In genomic region chr17:67302074-67302473, GRCm38 (mm10) we compare ENCODE assay signal across 18 mouse cellular contexts. TPM values are rescaled to one million over a fixed set of nuclear protein-coding genes. Genes with fewer than 3 reads are reported as not detected.
"Had no signal": no experiment of that assay in that cellular context is flagged by ENCODE, and none has a peak within 500 bp of the region (broad histone marks: within the 10 kb centered on the region; RNA-seq: fewer than 3 reads in every experiment).

No protein-coding gene starts in this region.

- H3K27me3 ChIP-seq: liver, embryonic 15.5 days; megakaryocyte, embryonic 14.5 days; midbrain, embryonic 13.5 days; neural tube, embryonic 12.5 days; stomach, embryonic 15.5 days had no signal

- H3K4me3 ChIP-seq: liver, embryonic 15.5 days; megakaryocyte, embryonic 14.5 days; midbrain, embryonic 13.5 days; midbrain, embryonic 15.5 days; neural tube, embryonic 12.5 days; stomach, embryonic 15.5 days had no signal

- H3K9ac ChIP-seq: liver, embryonic 15.5 days; liver, postnatal 0 days; midbrain, embryonic 13.5 days; midbrain, embryonic 15.5 days; neural tube, embryonic 12.5 days; stomach, embryonic 15.5 days had no signal

- H3K27ac ChIP-seq: liver, embryonic 15.5 days; macrophage; midbrain, embryonic 13.5 days; midbrain, embryonic 15.5 days; neural tube, embryonic 12.5 days; stomach, embryonic 15.5 days; stomach, postnatal 0 days had no signal

- DNase-seq: liver, postnatal 0 days; lung, adult 2 months; right cerebral cortex, postnatal 14 days; thymus, adult 2 months; thymus, postnatal 25 days; thymus, postnatal 4 days had no signal

- ATAC-seq: liver, postnatal 0 days; lung, postnatal 0 days; midbrain, embryonic 13.5 days; midbrain, embryonic 15.5 days had no signal

- H3K4me1 ChIP-seq: liver, embryonic 15.5 days; megakaryocyte, embryonic 14.5 days; neural tube, embryonic 12.5 days had no signal

- H3K36me3 ChIP-seq: liver, embryonic 15.5 days; midbrain, embryonic 13.5 days; midbrain, embryonic 15.5 days; neural tube, embryonic 12.5 days; stomach, embryonic 15.5 days had no signal

- H3K9me3 ChIP-seq: liver, embryonic 15.5 days; midbrain, embryonic 13.5 days; midbrain, embryonic 15.5 days; neural tube, embryonic 12.5 days; stomach, embryonic 15.5 days had no signal

- H3K4me2 ChIP-seq: liver, embryonic 15.5 days; midbrain, embryonic 11.5 days; midbrain, embryonic 13.5 days; midbrain, embryonic 15.5 days; neural tube, embryonic 12.5 days; stomach, embryonic 15.5 days had no signal

RNA-seq across cellular contexts. Expression of gene Ptprm, which starts 52.2 kb away (rescaled TPM):
- total RNA-seq: monocyte, adult 5-6 weeks; neutrophil, adult 5-6 weeks had no signal
